Mouse (Mus musculus) left cerebral cortex, postnatal 4 days (tissue): ENCODE results near the gene Mepe. TPM values are rescaled to one million over a fixed set of nuclear protein-coding genes. Genes with fewer than 3 reads are reported as not detected.

Experiments
- DNase-seq: peaks from one replicate; pipeline ENCODE4 v3.0.0-alpha.2; 2022
- intact Hi-C: fragments of 180-260 bp; cut with DNase I; formaldehyde crosslinking; loops from one replicate; pipeline ENCODE4 v1.15.1; 2025
- total RNA-seq, 2 experiments: library from RNA; stranded (reverse); gene quantifications; 2 replicates each; pipeline ENCODE4 v1.2.3; 2021

The Mepe gene
- not detected for total RNA-seq

GRCm38 (mm10) chr5:104325029-104325428 lies at the start of gene Mepe:
Mepe (plus strand) TSS chr5:104325329.
- intact Hi-C loops, result no loop called here
- no peak for DNase-seq

DNA sequence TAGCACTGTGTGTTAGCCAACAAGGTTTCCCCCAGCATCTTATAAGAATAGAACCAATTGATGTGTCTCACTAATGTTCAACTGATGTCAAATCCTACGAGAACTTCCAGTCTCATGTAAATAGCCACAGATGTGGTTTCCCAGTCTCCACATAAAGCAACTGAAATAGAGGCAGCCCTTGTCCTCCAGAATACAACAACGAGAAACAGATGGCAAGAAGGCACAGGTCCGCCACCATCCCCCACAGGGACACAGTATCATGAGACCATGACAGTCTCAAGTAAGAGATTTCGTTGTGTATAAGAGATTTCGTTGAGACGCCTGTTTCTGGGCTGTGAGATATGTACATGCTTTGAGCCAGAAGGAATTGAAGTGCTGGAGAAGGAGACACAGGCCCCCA lies 30.9 kb upstream of the Mepe start:
- DNase-seq, result no peak
- intact Hi-C loops, result no loop called here

- no peak for DNase-seq
- intact Hi-C loops, result no loop called here
These were observed 26.1 kb upstream of the Mepe start, which contains the start of gene Ibsp for GRCm38 (mm10) chr5:104298994-104299393. Ibsp (plus strand) TSS chr5:104299171.

DNA sequence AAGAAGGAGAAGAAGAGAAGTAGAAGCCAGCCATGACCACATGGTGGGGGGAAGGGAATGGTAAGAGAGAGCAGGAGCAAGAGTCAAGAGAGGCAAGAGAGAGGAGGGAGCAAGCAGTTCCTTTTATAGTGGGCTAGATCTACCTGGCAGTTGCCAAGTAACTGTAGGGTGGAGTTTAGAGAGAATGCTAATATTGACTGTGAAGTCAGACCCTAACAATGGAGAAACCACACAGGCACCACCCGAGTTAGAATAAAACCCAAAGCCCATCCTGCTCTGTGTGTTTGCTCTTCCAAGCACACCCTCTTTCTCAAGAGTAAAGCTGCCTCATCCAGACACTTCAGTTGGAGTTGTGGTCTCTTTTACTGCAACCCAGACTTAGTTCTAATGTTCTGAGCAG lies 11.1 kb upstream of the Mepe start:
- no peak for DNase-seq
- intact Hi-C loops, result no loop called here

DNA sequence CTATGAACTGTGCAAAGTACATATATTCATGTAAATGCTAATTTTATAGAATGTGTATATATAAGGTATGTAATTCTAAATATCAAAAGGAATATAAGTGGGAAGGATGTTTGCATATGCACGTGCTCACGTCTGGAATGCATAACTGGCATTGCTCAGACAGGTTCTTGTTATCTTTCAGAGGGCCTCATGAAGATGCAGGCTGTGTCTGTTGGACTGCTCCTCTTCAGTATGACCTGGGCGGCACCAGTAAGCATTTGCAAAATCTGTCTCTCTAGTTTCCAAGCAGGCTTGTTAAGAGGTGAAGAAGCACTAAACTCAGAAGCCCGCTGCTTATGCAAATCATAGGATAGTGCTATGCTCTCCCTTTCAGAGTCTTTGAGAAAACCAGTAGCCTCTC lies 1.8 kb downstream of the Mepe start:
- intact Hi-C loops, result no loop called here
- DNase-seq, result no peak

DNA sequence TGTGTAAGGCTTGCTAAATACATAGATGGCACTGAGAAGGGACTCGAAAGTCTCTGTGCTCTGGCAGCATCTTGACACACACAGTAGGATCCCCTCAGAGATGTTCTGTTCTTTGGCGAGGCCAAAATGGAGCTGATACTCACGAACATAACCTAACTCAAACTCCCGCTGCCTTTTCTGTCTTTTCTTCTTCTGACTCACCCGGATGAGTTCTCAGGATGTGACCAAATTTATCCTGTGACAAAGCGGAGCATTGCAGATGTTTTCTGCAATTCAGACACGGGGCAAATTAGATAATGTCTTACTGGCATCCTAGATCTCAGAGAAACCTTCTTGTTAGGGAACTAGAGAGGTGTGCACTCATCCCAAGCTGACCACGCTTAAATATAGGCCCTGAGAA lies 2.3 kb downstream of the Mepe start:
- DNase-seq, result no peak
- intact Hi-C loops, result no loop called here

GRCm38 (mm10) chr5:104327876-104328275 lies 2.7 kb downstream of the Mepe start:
- no peak for DNase-seq
- intact Hi-C loops, result no loop called here

GRCm38 (mm10) chr5:104328317-104328850 lies 3.3 kb downstream of the Mepe start:
- DNase-seq, result no peak
- intact Hi-C loops, result no loop called here

- no peak for DNase-seq
- intact Hi-C loops, result no loop called here
These were observed 4.3 kb downstream of the Mepe start for GRCm38 (mm10) chr5:104329381-104329780.

- intact Hi-C loops, result loop anchor here (5.0 to 10.0 kb wide), 3 partner anchors 198 to 335 kb away; partner anchors contain the start of gene Gm17660
- no peak for DNase-seq
These were observed 5.0 kb downstream of the Mepe start for GRCm38 (mm10) chr5:104330088-104330487.

GRCm38 (mm10) chr5:104332296-104332695 lies 7.2 kb downstream of the Mepe start:
- DNase-seq, result no peak
- intact Hi-C loops, result loop anchor here (2.0 to 10.0 kb wide), 4 partner anchors 113 to 337 kb away; partner anchors contain the start of gene Gm17660

DNA sequence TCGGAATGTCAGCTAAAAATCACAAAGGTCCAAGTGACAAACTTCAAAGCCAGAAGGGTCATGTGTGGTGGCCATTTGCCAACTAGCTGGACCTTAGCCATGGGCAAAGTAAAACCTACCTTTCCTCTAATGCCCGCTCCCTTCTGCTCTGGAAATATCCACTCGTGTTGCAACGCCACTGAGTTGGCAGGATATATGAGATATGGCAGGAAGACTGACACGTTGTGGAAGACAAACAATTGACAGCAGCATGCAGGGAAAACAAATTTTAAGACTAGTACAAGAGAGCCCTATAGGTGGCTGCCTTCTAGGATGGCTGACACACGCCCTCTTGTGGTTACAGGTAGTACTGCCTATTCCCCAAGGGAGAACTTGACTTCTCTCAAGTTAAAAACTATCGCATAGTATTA lies 8.1 kb downstream of the Mepe start:
- DNase-seq, result peak; percentile 51
- intact Hi-C loops, result loop anchor here (2.0 to 10.0 kb wide), 4 partner anchors 114 to 338 kb away; partner anchors contain the start of gene Gm17660

- intact Hi-C loops, result loop anchor here (2.0 to 10.0 kb wide), 4 partner anchors 115 to 339 kb away; partner anchors contain the start of gene Gm17660
- no peak for DNase-seq
These were observed 8.5 kb downstream of the Mepe start for GRCm38 (mm10) chr5:104333643-104334042.

- intact Hi-C loops, result loop anchor here (5.0 to 10.0 kb wide), 3 partner anchors 202 to 340 kb away; partner anchors contain the start of gene Gm17660
- DNase-seq, result no peak
These were observed 9.4 kb downstream of the Mepe start for GRCm38 (mm10) chr5:104334516-104334915.

GRCm38 (mm10) chr5:104335962-104336361 lies 10.8 kb downstream of the Mepe start:
- intact Hi-C loops, result loop anchor here (10.0 kb wide), 2 partner anchors 261 to 341 kb away; partner anchors contain the start of gene Gm17660
- no peak for DNase-seq

- no peak for DNase-seq
- intact Hi-C loops, result loop anchor here (10.0 kb wide), 2 partner anchors 263 to 343 kb away; partner anchors contain the start of gene Gm17660
These were observed 12.4 kb downstream of the Mepe start for GRCm38 (mm10) chr5:104337491-104337890.

GRCm38 (mm10) chr5:104339009-104339408 lies 13.9 kb downstream of the Mepe start:
- intact Hi-C loops, result loop anchor here (10.0 kb wide), 2 partner anchors 264 to 344 kb away; partner anchors contain the start of gene Gm17660
- DNase-seq, result no peak

- intact Hi-C loops, result loop anchor here (10.0 kb wide), 3 partner anchors 95 to 345 kb away; partner anchors contain the start of genes Gm17660 and Spp1
- peak; percentile 35 for DNase-seq
These were observed 14.8 kb downstream of the Mepe start for GRCm38 (mm10) chr5:104339706-104340512.

- no peak for DNase-seq
- intact Hi-C loops, result loop anchor here (10.0 kb wide), 1 partner anchor 94 kb away; the partner anchor contains the start of gene Spp1
These were observed 15.3 kb downstream of the Mepe start for GRCm38 (mm10) chr5:104340513-104340829.

- peak; percentile 5 for DNase-seq
- intact Hi-C loops, result loop anchor here (10.0 kb wide), 1 partner anchor 92 kb away; the partner anchor contains the start of gene Spp1
These were observed 17.8 kb downstream of the Mepe start for GRCm38 (mm10) chr5:104342881-104343280.

DNA sequence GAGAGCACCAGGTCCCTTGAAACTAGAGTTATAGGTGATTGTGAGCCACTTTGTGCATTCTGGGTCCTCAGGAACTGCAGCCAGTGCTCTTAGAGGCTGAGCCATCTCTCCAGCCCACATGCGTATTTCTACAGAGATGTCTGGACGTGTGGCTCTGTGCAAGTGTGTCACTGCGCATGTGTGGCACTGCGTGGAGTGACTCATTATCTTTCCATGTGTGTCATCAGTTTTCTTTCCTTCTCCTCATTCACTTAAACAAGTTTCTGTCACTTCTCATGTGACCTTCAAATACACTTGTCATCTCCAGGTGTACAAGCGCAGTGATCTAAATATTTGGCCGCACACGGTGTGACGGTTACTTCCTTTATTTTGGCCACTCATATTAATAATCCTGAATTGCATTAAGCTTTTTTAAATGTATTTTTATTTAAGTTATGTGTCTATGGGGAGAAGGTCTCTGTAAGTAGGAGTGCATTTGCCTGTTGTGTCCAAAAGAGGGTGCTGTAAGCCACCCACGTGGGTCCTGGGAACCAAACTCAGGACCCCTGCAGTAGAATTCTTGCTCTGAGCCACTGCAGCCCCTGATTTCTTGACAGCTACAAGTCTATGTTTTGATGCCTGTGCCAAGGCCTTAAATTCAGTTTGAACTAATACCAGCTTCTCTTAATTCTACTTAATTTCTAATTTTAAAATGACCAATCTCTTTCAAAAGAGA lies 19.6 kb downstream of the Mepe start:
- no peak for DNase-seq
- intact Hi-C loops, result loop anchor here (10.0 kb wide), 1 partner anchor 90 kb away; the partner anchor contains the start of gene Spp1
